Mouse (Mus musculus) kidney, postnatal 0 days (tissue): ENCODE measurements at regions not wholly inside any gene's neighbourhood (a gene's known extent, or its start where the extent isn't known, plus 50 kb on each side); places are given as distances from the start of the nearest gene placed in this dataset.

ENCODE experiments used
- ATAC-seq: fragments of 200-750 bp; cut with Nextera tagmentation; replicated peaks from 2 replicates; pipeline ENCODE4 v1.8.0; 2017; ENCODE audit warnings: low read depth, moderate number of reproducible peaks, moderate TSS enrichment, moderate library complexity; ENCODE audit not compliant: low FRiP score
- DNase-seq: peaks from one replicate; pipeline ENCODE4 v3.0.0-alpha.2; 2016; ENCODE audit warnings: low spot score
- H3K27ac ChIP-seq: fragments of 300-500 bp; sonication (generic); 2 replicates; pipeline ENCODE4 v1.5.1; 2014; ENCODE audit warnings: mild to moderate bottlenecking
- H3K27me3 ChIP-seq: fragments of 300-500 bp; sonication (generic); 2 replicates; pipeline ENCODE4 v1.6.1; 2014; ENCODE audit warnings: low read length, mixed read lengths; ENCODE audit not compliant: insufficient read depth
- H3K36me3 ChIP-seq: fragments of 300-500 bp; sonication (generic); 2 replicates; pipeline ENCODE4 v1.6.1; 2014; ENCODE audit warnings: low read length, mixed read lengths; ENCODE audit not compliant: insufficient read depth
- H3K4me1 ChIP-seq: fragments of 300-500 bp; sonication (generic); replicated peaks from 2 replicates; pipeline ENCODE4 v1.6.1; 2014; ENCODE audit warnings: antibody characterized with exemption, low read length, mixed read lengths; ENCODE audit not compliant: insufficient read depth
- H3K4me2 ChIP-seq: fragments of 300-500 bp; sonication (generic); 2 replicates; pipeline ENCODE4 v1.6.1; 2014; ENCODE audit warnings: mild to moderate bottlenecking, low read length, moderate library complexity, mixed read lengths
- H3K4me3 ChIP-seq: fragments of 300-500 bp; sonication (generic); replicated peaks from 2 replicates; pipeline ENCODE4 v1.5.1; 2014; ENCODE audit warnings: low read depth, low read length
- H3K9ac ChIP-seq: fragments of 300-500 bp; sonication (generic); 2 replicates; pipeline ENCODE4 v1.6.1; 2014; ENCODE audit warnings: low read depth, low read length
- H3K9me3 ChIP-seq: fragments of 300-500 bp; sonication (generic); replicated peaks from 2 replicates; pipeline ENCODE4 v1.6.1; 2016; ENCODE audit warnings: low read length, inconsistent platforms, mixed read lengths
- CTCF ChIP-seq: IDR thresholded peaks from 2 replicates; pipeline ENCODE4 v1.5.1; 2016; ENCODE audit warnings: antibody characterized with exemption, low read depth, mild to moderate bottlenecking, moderate library complexity
- WGBS: fragments of 180-500 bp; shearing (Covaris S2); extraction: QIAGEN DNeasy Blood & Tissue Kit; methylation state at CpG from one replicate; pipeline ENCODE4 v1.1.7; 2014; 5-methylcytosine and 5-hydroxymethylcytosine counted together

GRCm38 (mm10) chr3:130887540-130888312 lies 157.5 kb upstream of the Rpl34 start:
- Histone ChIP-seq H3K4me2 (no peak overlapping the region), H3K4me3 (no peak overlapping the region), H3K27me3 (no peaks in the 10 kb centered on the region), H3K27ac (no peak overlapping the region), H3K9ac (no peak overlapping the region), H3K36me3 (no peaks in the 10 kb centered on the region), H3K4me1 (0 out of 2 replicates have a peak, but pooled peaks cover 6% of the 10 kb centered on the region), H3K9me3 (0 out of 2 replicates have a peak, but pooled peaks cover 3% of the 10 kb centered on the region)
- 75% methylated on average over 3 of the region's 3 CpGs for WGBS
- no peak for ATAC-seq
- TF ChIP-seq CTCF, result peak; percentile 65
- DNase-seq, result no peak

DNA sequence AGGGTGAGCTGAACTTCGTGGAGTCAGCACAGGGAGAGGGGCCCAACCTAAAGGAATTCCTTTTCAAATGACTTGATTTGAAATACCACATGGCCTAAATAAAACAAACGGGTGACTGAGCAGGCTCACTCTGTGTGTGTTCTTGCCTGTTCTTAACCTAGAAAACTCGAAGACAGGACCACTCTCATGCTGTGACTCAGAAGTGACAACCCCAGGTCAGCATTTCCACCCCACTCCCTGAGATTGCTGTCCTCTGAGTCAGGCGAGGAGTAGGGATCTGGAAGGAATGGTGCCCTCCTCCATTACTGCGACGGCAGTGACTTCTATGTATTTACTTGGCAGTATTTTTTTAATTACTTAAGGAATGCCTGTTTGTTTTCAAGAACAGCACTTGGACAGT lies 155.8 kb upstream of the Rpl34 start:
- no peak for ATAC-seq
- Histone ChIP-seq H3K4me2 (no peak overlapping the region), H3K36me3 (no peaks in the 10 kb centered on the region), H3K4me3 (no peak overlapping the region), H3K4me1 (0 out of 2 replicates have a peak, but pooled peaks cover 6% of the 10 kb centered on the region), H3K9me3 (0 out of 2 replicates have a peak, but pooled peaks cover 3% of the 10 kb centered on the region), H3K27me3 (no peaks in the 10 kb centered on the region), H3K9ac (no peak overlapping the region), H3K27ac (no peak overlapping the region)
- DNase-seq, result peak; percentile 30
- TF ChIP-seq CTCF, result no peak
- WGBS, result 22% methylated on average over 6 of the region's 6 CpGs

DNA sequence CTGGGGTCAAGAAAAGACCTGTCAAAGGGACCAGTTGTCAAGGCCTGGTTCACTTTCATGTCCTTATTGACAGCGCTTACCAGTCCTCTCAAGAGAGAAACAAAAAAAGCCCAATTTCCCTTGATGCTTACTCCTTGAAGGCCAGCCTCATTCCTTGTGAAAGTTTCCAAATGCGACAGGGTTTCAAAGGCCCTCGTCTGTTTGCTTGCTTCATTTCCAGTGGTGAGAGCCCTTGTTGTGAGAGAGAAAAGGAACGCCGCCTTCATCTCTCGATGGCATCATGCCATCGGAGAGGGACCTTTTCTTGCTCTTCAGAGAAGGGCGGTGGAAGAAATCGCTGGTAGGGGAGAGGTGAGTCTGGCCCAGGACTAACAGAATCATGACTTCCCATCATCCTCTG lies 154.2 kb upstream of the Rpl34 start:
- DNase-seq (no peak), ATAC-seq (no peak)
- H3K4me2 ChIP-seq, result no peak overlapping the region
- no peak for TF ChIP-seq CTCF
- H3K27me3 ChIP-seq, result no peaks in the 10 kb centered on the region
- H3K36me3 ChIP-seq, result no peaks in the 10 kb centered on the region
- 94% methylated on average over 9 of the region's 9 CpGs for WGBS
- H3K4me1 ChIP-seq, result 0 out of 2 replicates have a peak, but pooled peaks cover 6% of the 10 kb centered on the region
- no peak overlapping the region for H3K4me3 ChIP-seq
- 0 out of 2 replicates have a peak, but pooled peaks cover 3% of the 10 kb centered on the region for H3K9me3 ChIP-seq
- H3K27ac ChIP-seq, result no peak overlapping the region
- no peak overlapping the region for H3K9ac ChIP-seq

- Histone ChIP-seq H3K9ac (no peak overlapping the region), H3K4me2 (no peak overlapping the region), H3K4me3 (no peak overlapping the region), H3K9me3 (0 out of 2 replicates have a peak, but pooled peaks cover 3% of the 10 kb centered on the region), H3K4me1 (0 out of 2 replicates have a peak, but pooled peaks cover 6% of the 10 kb centered on the region), H3K36me3 (no peaks in the 10 kb centered on the region), H3K27ac (no peak overlapping the region), H3K27me3 (no peaks in the 10 kb centered on the region)
- ATAC-seq (no peak), DNase-seq (no peak)
- WGBS, result 60% methylated on average over 4 of the region's 4 CpGs
- TF ChIP-seq CTCF, result no peak
These were observed 153.7 kb upstream of the Rpl34 start for GRCm38 (mm10) chr3:130883928-130884327.

DNA sequence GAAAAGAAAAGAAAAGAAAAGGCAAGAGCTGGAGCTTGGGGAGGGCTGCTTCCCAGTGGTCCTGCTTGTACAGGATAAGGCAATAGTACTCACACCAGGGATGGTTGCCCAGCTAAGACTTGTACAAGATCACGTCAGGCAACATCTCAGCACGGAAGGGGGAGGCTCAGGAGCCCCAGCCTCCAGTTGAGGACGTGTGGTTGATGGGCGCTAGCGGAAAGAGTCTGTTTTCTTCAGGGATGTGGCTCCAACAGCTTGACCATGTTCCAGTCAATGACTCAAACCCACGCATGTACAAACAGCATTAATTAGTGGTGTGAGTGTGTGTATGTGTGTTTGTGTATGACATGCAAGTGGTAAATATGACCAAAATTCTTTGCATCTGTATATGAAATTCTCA lies 153.1 kb upstream of the Rpl34 start:
- Histone ChIP-seq H3K9me3 (0 out of 2 replicates have a peak, but pooled peaks cover 3% of the 10 kb centered on the region), H3K36me3 (no peaks in the 10 kb centered on the region), H3K27me3 (no peaks in the 10 kb centered on the region), H3K4me3 (no peak overlapping the region), H3K4me2 (no peak overlapping the region), H3K9ac (no peak overlapping the region), H3K27ac (no peak overlapping the region), H3K4me1 (0 out of 2 replicates have a peak, but pooled peaks cover 6% of the 10 kb centered on the region)
- WGBS, result 76% methylated on average over 6 of the region's 6 CpGs
- no peak for TF ChIP-seq CTCF
- no peak for DNase-seq
- no peak for ATAC-seq

DNA sequence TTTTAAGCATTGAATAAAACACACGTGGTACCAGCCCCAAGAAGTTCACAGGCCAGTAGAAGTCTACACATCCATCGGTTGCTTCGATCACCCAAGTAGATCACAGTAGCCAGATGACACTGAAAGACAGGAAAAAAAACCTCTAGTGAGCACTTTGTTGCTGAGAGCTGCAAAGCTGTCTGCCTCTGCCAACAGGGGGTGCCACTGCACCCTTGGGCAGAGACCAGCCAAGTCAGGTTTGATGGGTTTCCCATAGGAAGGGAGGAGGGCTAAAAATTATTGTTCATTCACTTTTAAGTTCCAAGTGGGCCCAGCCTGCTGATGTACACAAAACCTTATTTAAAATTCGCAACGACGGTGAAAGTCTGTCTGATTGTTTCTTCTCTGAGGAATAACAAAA lies 150.3 kb upstream of the Rpl34 start:
- TF ChIP-seq CTCF, result peak; percentile 34; the same call in 1 of the 2 replicates
- no peaks in the 10 kb centered on the region for H3K9me3 ChIP-seq
- H3K27ac ChIP-seq, result no peak overlapping the region
- no peak overlapping the region for H3K4me2 ChIP-seq
- H3K36me3 ChIP-seq, result no peaks in the 10 kb centered on the region
- WGBS, result 80% methylated on average over 6 of the region's 6 CpGs
- ATAC-seq (no peak), DNase-seq (no peak)
- no peaks in the 10 kb centered on the region for H3K4me1 ChIP-seq
- no peak overlapping the region for H3K9ac ChIP-seq
- H3K27me3 ChIP-seq, result no peaks in the 10 kb centered on the region
- no peak overlapping the region for H3K4me3 ChIP-seq
